Mouse (Mus musculus): ENCODE data around the gene Tmem127.

DNA sequence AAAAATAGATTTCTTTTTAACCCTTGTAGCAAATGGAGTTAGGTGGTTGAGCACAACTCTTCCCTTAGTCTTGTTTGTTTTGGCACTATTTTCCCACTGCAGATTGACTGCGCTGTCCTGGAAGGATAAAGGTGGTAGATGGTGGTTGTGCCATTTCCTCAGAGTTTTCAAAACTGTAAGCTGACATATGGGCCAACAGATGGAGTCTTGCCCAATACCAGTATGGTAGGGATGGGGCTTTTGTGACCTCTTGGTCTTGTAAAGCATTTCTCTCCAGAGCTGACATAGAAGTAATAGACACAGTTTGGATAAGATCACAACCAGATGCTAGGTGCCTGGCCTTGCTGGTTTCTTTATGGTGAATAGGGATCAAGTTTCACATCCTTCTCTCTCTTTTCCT is 50.3 kb downstream of the Tmem127 start:
- TF ChIP-seq MYC (IDR thresholded peaks at IDR 0.05; ENCODE audit: low read depth, low read length) (no peak), EP300 (IDR thresholded peaks at IDR 0.05; ENCODE audit: low read depth in 1 of 2, low read length in 2 of 2) (no peak), POLR2A (IDR thresholded peaks at IDR 0.05; ENCODE audit: control insufficient read depth in 1 of 2, insufficient read depth in 1 of 2, low read depth in 1 of 2, low read length in 2 of 2, poor library complexity in 1 of 2) (no peak), GABPA (IDR thresholded peaks at IDR 0.05; ENCODE audit: low read depth, low read length) (no peak), MEF2A (IDR thresholded peaks at IDR 0.05; ENCODE audit: extremely low read depth, insufficient replicate concordance, low read depth, low read length, poor library complexity, severe bottlenecking) (no peak), CHD1 (IDR thresholded peaks at IDR 0.05; ENCODE audit: low read depth, low read length) (no peak), CTCF (IDR thresholded peaks at IDR 0.05 in 2 of 3, conservative IDR thresholded peaks at IDR 0.05 in 1 of 3; ENCODE audit: control insufficient read depth in 1 of 3, insufficient read depth in 1 of 3, low read depth in 2 of 3, low read length in 3 of 3, poor library complexity in 1 of 3, severe bottlenecking in 1 of 3) (no peak), ZNF384 (IDR thresholded peaks at IDR 0.05; ENCODE audit: low read depth, low read length) (no peak), SIN3A (IDR thresholded peaks at IDR 0.05; ENCODE audit: low read length) (no peak), TAL1 (IDR thresholded peaks at IDR 0.05; ENCODE audit: low read length) (no peak), HCFC1 (IDR thresholded peaks at IDR 0.05; ENCODE audit: low read depth, low read length) (no peak), UBTF (IDR thresholded peaks at IDR 0.05; ENCODE audit: borderline replicate concordance, insufficient read depth, low read depth, low read length) (no peak), KAT2A (conservative IDR thresholded peaks at IDR 0.05; ENCODE audit: low read depth, low read length) (no peak)

Measured in MEL (cell line).